8 mouse cellular contexts compared by ENCODE assay signal in genomic region chr11:65475302-65475701, GRCm38 (mm10).
DNase-seq lines count a peak whose midpoint lies in the region; ATAC-seq lines count a peak whose summit lies in the region.

No protein-coding gene starts in this region.

- no peak for ATAC-seq in megakaryocyte-erythroid progenitor cell, adult 5-6 weeks (replicated peaks; ENCODE audit: low FRiP score, low TSS enrichment, poor library complexity, severe bottlenecking)

- DNase-seq in urinary bladder, postnatal 4 days (ENCODE audit: low spot score in 2 of 2), result peak; percentile 35 to 70
- no peak for DNase-seq in urinary bladder, postnatal 25 days (ENCODE audit: low spot score)
- peak; percentile 57 to 68 for DNase-seq in frontal cortex, postnatal 10 days (ENCODE audit: low spot score in 2 of 2)
- DNase-seq in kidney, adult 18-20 months, result peak; percentile 19
- peak; percentile 36 to 77 for DNase-seq in left cerebral cortex, adult 9 months (ENCODE audit: low spot score in 2 of 2)
- peak; percentile 74 for DNase-seq in ovary, postnatal 36 days (ENCODE audit: low spot score)
- no peak for DNase-seq in embryo, embryonic 10.5 days (ENCODE audit: low spot score)

Comparison
In these comparisons a context has a peak if more than half of its experiments do, and no peak if none do; other contexts are left out.
1. DNase-seq: peak in urinary bladder, postnatal 4 days (2 of 2), frontal cortex, postnatal 10 days (2 of 2), kidney, adult 18-20 months (single experiment), left cerebral cortex, adult 9 months (2 of 2) and ovary, postnatal 36 days (single experiment); none in urinary bladder, postnatal 25 days (single experiment) and embryo, embryonic 10.5 days (single experiment).